Mouse (Mus musculus) limb, embryonic 10.5 days (tissue): ENCODE measurements around the gene Tnxb. TPM values are rescaled to one million over a fixed set of nuclear protein-coding genes. Genes with fewer than 3 reads are reported as not detected.

ENCODE experiments used
- DNase-seq: peaks from one replicate; pipeline ENCODE4 v3.0.0-alpha.2; 2017; ENCODE audit warnings: low spot score
- H3K27ac ChIP-seq: fragments of 300-500 bp; sonication (generic); 2 replicates; pipeline ENCODE4 v1.5.1; 2016; ENCODE audit warnings: mild to moderate bottlenecking
- H3K27me3 ChIP-seq: fragments of 300-500 bp; sonication (generic); 2 replicates; pipeline ENCODE4 v1.6.1; 2016; ENCODE audit warnings: low read depth, mild to moderate bottlenecking; ENCODE audit not compliant: poor library complexity, severe bottlenecking
- H3K36me3 ChIP-seq: fragments of 300-500 bp; sonication (generic); 2 replicates; pipeline ENCODE4 v1.6.1; 2016; ENCODE audit warnings: mild to moderate bottlenecking, moderate library complexity
- H3K4me1 ChIP-seq: fragments of 300-500 bp; sonication (generic); 2 replicates; pipeline ENCODE4 v1.6.1; 2016
- H3K4me3 ChIP-seq: fragments of 300-500 bp; sonication (generic); 2 replicates; pipeline ENCODE4 v1.5.1; 2016; ENCODE audit warnings: mild to moderate bottlenecking, moderate library complexity
- H3K9me3 ChIP-seq: fragments of 300-500 bp; sonication (generic); replicated peaks from 2 replicates; pipeline ENCODE4 v1.6.1; 2016; ENCODE audit warnings: mild to moderate bottlenecking
- WGBS: fragments of 180-500 bp; shearing (Covaris S2); methylation state at CpG from one replicate; pipeline ENCODE4 v1.1.7; 2016; 5-methylcytosine and 5-hydroxymethylcytosine counted together
- polyA plus RNA-seq: library from polyadenylated mRNA; unstranded; fragments of >200 nt; fragmentation: Nextera tagmentation; extraction: Ambion mirVana; gene quantifications from 2 replicates; pipeline ENCODE4 v1.2.1, GENCODE M21; 2016

The Tnxb gene
- not detected in 2 replicates for polyA plus RNA-seq

DNA sequence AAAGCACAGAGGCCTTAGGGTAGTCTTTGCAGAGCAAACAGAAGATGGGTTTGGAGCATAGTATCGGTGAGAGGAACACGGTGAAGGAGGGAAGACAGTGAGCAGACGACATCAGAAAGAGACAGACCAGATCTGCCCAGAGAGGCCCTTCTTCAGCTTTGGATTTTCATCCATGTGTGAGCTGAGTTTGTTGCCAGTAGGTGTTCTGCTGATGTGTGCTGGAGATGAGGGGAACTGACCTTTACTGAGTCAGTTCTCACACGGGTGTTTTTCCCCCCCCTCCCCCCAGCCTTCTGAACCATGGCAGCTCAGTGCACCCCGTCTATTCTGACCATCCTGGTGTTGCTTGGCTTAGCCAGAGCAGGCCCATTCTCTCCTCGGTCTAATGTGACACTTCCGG is at the start of gene Tnxb:
TSS of gene Tnxb (plus strand) at position 301 of the 400 bp plus-strand sequence.
- H3K4me1 ChIP-seq = peaks cover 19% of the 10 kb centered on the region
- no peaks in the 10 kb centered on the region for H3K9me3 ChIP-seq
- H3K4me3 ChIP-seq = peak within 1 kb of the TSS; percentile 48
- 61% methylated on average over 7 of the region's 7 CpGs for WGBS
- peaks cover 77% of the 10 kb centered on the region for H3K27me3 ChIP-seq
- no peak for DNase-seq
- H3K27ac ChIP-seq = 0 out of 2 replicates have a peak within 1 kb of the TSS, but pooled peaks have one; percentile 30
- H3K36me3 ChIP-seq = no peaks in the 10 kb centered on the region

- Histone ChIP-seq H3K27me3 (no peaks in the 10 kb centered on the region), H3K27ac (no peak overlapping the region), H3K4me1 (peaks cover 1% of the 10 kb centered on the region), H3K36me3 (peaks cover 59% of the 10 kb centered on the region), H3K4me3 (no peak overlapping the region), H3K9me3 (no peaks in the 10 kb centered on the region)
- DNase-seq = no peak
- 93% methylated on average over 8 of the region's 8 CpGs for WGBS
Observed at GRCm38 (mm10) chr17:34621006-34621405, 49.3 kb upstream of the Tnxb start.

DNA sequence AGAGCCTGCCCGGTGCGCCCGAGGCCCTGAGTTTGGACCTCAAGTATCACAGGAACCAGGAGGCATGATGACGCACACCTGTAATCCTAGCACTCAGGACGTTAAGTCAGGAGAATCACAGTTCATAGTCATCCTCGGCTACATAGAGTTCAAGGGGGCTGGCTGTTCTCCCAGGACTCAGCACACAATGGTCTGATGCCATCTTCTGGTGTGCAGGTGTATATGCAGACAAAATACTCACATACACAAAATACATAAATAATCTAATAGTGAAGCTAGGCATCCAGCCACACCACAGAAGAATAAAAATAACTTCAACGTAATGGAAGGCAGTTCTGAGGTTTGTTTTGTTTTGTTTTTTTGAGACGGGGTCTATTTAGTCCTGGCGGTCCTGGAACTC is 47.2 kb upstream of the Tnxb start:
- H3K4me3 ChIP-seq = no peak overlapping the region
- H3K27ac ChIP-seq = no peak overlapping the region
- H3K9me3 ChIP-seq = no peaks in the 10 kb centered on the region
- WGBS = 88% methylated on average over 9 of the region's 9 CpGs
- peaks cover 17% of the 10 kb centered on the region for H3K4me1 ChIP-seq
- no peaks in the 10 kb centered on the region for H3K27me3 ChIP-seq
- peaks cover 44% of the 10 kb centered on the region for H3K36me3 ChIP-seq
- DNase-seq = no peak

GRCm38 (mm10) chr17:34624981-34625380 is 45.4 kb upstream of the Tnxb start:
- 98% methylated on average over 3 of the region's 3 CpGs for WGBS
- H3K27ac ChIP-seq = no peak overlapping the region
- H3K4me3 ChIP-seq = no peak overlapping the region
- DNase-seq = no peak
- peaks cover 43% of the 10 kb centered on the region for H3K36me3 ChIP-seq
- H3K27me3 ChIP-seq = peaks cover 17% of the 10 kb centered on the region
- H3K9me3 ChIP-seq = no peaks in the 10 kb centered on the region
- H3K4me1 ChIP-seq = peaks cover 35% of the 10 kb centered on the region

GRCm38 (mm10) chr17:34626062-34626772 is 44.1 kb upstream of the Tnxb start:
- WGBS = 57% methylated on average over 16 of the region's 16 CpGs

GRCm38 (mm10) chr17:34626773-34627092 is 43.6 kb upstream of the Tnxb start:
- Histone ChIP-seq H3K27me3 (peaks cover 35% of the 10 kb centered on the region), H3K4me3 (peak overlapping the region; percentile 74), H3K9me3 (no peaks in the 10 kb centered on the region), H3K4me1 (peaks cover 53% of the 10 kb centered on the region), H3K36me3 (peaks cover 30% of the 10 kb centered on the region), H3K27ac (peak overlapping the region; percentile 92)
- peak; percentile 59 for DNase-seq
- WGBS = 0% methylated on average over 18 of the region's 18 CpGs

More at GRCm38 (mm10) chr17:34626062-34626772, 44.1 kb upstream of the Tnxb start:
- H3K4me1 ChIP-seq = peaks cover 47% of the 10 kb centered on the region
- no peak for DNase-seq
- peak overlapping the region; percentile 92 for H3K27ac ChIP-seq
- H3K27me3 ChIP-seq = peaks cover 30% of the 10 kb centered on the region
- H3K36me3 ChIP-seq = peaks cover 35% of the 10 kb centered on the region
- no peaks in the 10 kb centered on the region for H3K9me3 ChIP-seq
- peak overlapping the region; percentile 74 for H3K4me3 ChIP-seq

- peak; percentile 94 for DNase-seq
- Histone ChIP-seq H3K4me1 (peaks cover 58% of the 10 kb centered on the region), H3K27ac (peak overlapping the region; percentile 92), H3K4me3 (peak overlapping the region; percentile 74), H3K36me3 (peaks cover 25% of the 10 kb centered on the region), H3K27me3 (peaks cover 41% of the 10 kb centered on the region), H3K9me3 (no peaks in the 10 kb centered on the region)
- WGBS = under 1% methylated on average over 42 of the region's 45 CpGs
Observed at GRCm38 (mm10) chr17:34627093-34627942, 43.0 kb upstream of the Tnxb start.

DNA sequence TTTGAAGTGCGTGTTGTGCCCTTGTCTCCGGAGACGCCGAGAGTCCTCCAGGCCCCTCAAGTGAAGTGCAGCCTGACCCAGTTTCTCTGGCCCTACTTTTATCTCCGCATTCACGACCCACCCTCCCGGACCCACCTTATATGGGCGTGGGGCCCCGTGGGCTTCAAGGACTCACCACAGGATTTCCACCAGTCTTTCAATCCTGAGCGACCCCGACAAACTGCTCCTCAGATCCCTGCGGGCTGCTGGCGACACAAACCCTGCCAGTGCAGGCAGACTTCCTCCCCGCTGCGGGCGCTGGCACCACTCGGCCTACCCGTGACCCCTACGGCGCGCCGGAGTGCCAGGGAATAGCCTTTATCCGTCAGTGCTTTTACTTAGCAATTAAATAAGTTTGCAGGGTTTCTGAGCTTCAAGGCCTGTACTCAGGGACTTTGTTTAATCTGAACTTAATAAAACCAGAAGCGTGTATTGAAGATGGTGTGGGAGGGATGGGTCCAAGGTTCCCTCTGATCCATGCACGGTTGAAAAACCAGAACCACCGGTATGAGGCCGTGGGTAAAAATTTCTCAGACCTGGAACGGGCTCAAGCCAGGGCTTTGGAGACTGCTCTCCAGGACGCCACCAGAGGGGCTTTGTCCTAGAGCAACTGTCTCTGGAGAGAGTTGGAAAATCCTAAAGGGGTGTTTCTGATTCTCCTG is 42.2 kb upstream of the Tnxb start, which contains the start of gene Ppt2:
TSS of gene Ppt2 (minus strand) at position 568 of the 701 bp plus-strand sequence.
- peak within 1 kb of the TSS; percentile 74 for H3K4me3 ChIP-seq
- H3K9me3 ChIP-seq = no peaks in the 10 kb centered on the region
- H3K27ac ChIP-seq = peak within 1 kb of the TSS; percentile 92
- H3K27me3 ChIP-seq = peaks cover 48% of the 10 kb centered on the region
- 6% methylated on average over 29 of the region's 29 CpGs for WGBS
- no peak for DNase-seq
- peaks cover 17% of the 10 kb centered on the region for H3K36me3 ChIP-seq
- H3K4me1 ChIP-seq = peaks cover 65% of the 10 kb centered on the region

DNA sequence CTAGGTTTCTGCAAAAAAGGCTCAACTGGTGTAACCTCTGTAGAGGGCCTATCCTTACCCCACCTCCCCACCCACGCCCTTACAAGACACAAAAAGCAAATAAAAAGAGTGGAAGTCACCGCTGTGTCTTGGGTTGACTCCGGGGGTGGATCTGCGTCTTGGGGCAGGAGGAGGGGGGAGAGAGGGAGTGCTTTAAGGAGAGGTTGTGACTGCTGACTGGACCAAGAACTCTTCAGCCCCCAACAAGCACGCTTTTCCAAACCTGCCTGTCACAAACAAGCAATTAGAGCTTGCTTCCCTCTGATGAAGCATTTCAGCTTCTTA is 41.7 kb upstream of the Tnxb start:
- Histone ChIP-seq H3K4me1 (peaks cover 68% of the 10 kb centered on the region), H3K27ac (peak overlapping the region; percentile 92)

GRCm38 (mm10) chr17:34629221-34629751 is 41.0 kb upstream of the Tnxb start, which contains the start of gene Prrt1:
TSS of gene Prrt1 (plus strand) at chr17:34629533.
- H3K27me3 ChIP-seq = peaks cover 59% of the 10 kb centered on the region
- peaks cover 69% of the 10 kb centered on the region for H3K4me1 ChIP-seq
- peaks cover 7% of the 10 kb centered on the region for H3K36me3 ChIP-seq
- WGBS = 1% methylated on average over 16 of the region's 16 CpGs
- H3K4me3 ChIP-seq = peak within 1 kb of the TSS; percentile 74
- DNase-seq = no peak
- no peaks in the 10 kb centered on the region for H3K9me3 ChIP-seq
- peak within 1 kb of the TSS; percentile 92 for H3K27ac ChIP-seq

More for the DNA sequence above, 41.7 kb upstream of the Tnxb start:
- Histone ChIP-seq H3K4me3 (peak overlapping the region; percentile 74), H3K36me3 (peaks cover 12% of the 10 kb centered on the region), H3K27me3 (peaks cover 53% of the 10 kb centered on the region), H3K9me3 (no peaks in the 10 kb centered on the region)
- WGBS = 21% methylated on average over 5 of the region's 5 CpGs
- DNase-seq = no peak

GRCm38 (mm10) chr17:34629796-34630603 is 40.3 kb upstream of the Tnxb start:
- Histone ChIP-seq H3K4me1 (peaks cover 69% of the 10 kb centered on the region), H3K9me3 (no peaks in the 10 kb centered on the region), H3K36me3 (peaks cover 7% of the 10 kb centered on the region), H3K27me3 (peaks cover 59% of the 10 kb centered on the region), H3K4me3 (peak overlapping the region; percentile 74), H3K27ac (no peak overlapping the region)
- WGBS = 13% methylated on average over 12 of the region's 12 CpGs
- no peak for DNase-seq
